Mouse (Mus musculus): ENCODE results near the gene Syn3. TPM values are rescaled to one million over a fixed set of nuclear protein-coding genes. Genes with fewer than 3 reads are reported as not detected.

The Syn3 gene
- polyA plus RNA-seq, 1 experiment from 2014 or later: 1.3 TPM

DNA sequence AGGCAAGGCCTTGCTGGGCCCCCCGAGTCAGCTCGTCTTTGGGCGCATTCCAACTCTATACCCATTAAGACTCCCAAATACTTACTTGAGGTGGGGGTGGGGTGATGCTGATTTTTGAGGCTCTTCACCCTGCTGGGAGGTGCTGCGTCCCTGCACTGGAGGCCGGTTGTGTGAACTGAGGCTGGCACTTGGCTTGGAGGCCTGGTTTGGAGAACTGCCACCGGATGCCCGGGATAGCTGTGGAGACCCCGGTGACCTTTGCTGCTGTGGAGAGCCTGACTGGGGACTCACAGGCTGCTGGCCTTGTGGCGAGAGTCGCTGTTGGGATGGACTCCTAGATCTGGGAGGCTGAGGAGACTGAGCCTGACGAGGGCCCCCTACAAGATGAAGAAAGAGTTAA lies 441.4 kb downstream of the Syn3 start:
- Histone ChIP-seq H3K4me2 (replicated peaks; ENCODE audit: low read depth) (no peak overlapping the region), H3K27me3 (ENCODE audit: control insufficient read depth, insufficient read depth, low read length) (no peaks in the 10 kb centered on the region), H3K4me3 (ENCODE audit: low read depth, low read length) (no peak overlapping the region), H3K36me3 (ENCODE audit: control insufficient read depth, insufficient read depth, low read length) (no peaks in the 10 kb centered on the region; the same call in 1 of the 2 replicates), H3K4me1 (replicated peaks; ENCODE audit: control insufficient read depth, insufficient read depth) (no peaks in the 10 kb centered on the region), H3K9me3 (ENCODE audit: control insufficient read depth, low read length) (no peaks in the 10 kb centered on the region), H3K9ac (ENCODE audit: low read length) (no peak overlapping the region), H3K27ac (replicated peaks) (no peak overlapping the region)
- TF ChIP-seq CTCF (IDR thresholded peaks at IDR 0.05; ENCODE audit: low read depth) (no peak), EP300 (optimal IDR thresholded peaks at IDR 0.05) (no peak)
- DNase-seq (ENCODE audit: low spot score) (no peak), ATAC-seq (ENCODE audit: low FRiP score, low TSS enrichment) (no peak)
- WGBS: 89% methylated on average over 11 of the region's 11 CpGs

DNA sequence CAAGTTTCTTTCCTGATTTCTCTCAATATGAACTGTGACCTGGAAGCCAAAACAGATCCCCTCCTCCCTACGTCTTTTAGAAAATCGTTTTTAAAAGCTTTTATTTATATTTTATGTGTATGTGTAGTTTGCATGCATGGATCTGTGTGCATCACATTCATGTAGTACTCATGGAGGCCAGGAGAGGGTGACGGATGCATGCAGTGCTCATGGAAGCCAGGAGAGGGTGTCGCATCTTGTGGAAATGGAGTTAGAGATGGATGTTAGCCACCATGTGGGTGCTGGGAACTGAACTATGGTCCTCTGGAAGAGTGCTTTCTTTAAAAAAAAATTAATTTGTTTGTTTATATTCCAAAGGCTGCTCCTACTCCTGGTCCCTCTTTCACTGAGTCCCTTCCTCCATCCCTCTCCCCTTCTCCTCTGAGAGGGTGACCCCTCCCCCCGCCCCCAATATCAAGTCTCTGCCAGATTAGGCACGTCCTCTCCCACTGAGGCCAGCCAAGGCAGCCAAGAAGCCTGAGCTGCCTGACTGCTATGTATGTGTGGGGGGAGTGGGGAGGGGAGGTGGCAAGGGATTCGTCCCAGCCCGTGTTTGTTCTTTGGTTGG lies 442.3 kb downstream of the Syn3 start:
- Histone ChIP-seq H3K9ac (ENCODE audit: low read length) (no peak overlapping the region), H3K4me2 (replicated peaks; ENCODE audit: low read depth) (no peak overlapping the region), H3K4me1 (replicated peaks; ENCODE audit: control insufficient read depth, insufficient read depth) (no peaks in the 10 kb centered on the region), H3K36me3 (ENCODE audit: control insufficient read depth, insufficient read depth, low read length) (peaks cover 1% of the 10 kb centered on the region; the same call in 1 of the 2 replicates), H3K27me3 (ENCODE audit: control insufficient read depth, insufficient read depth, low read length) (no peaks in the 10 kb centered on the region), H3K4me3 (ENCODE audit: low read depth, low read length) (no peak overlapping the region), H3K27ac (replicated peaks) (no peak overlapping the region), H3K9me3 (ENCODE audit: control insufficient read depth, low read length) (no peaks in the 10 kb centered on the region)
- DNase-seq (ENCODE audit: low spot score) (no peak), ATAC-seq (ENCODE audit: low FRiP score, low TSS enrichment) (no peak)
- 73% methylated on average over 8 of the region's 8 CpGs for WGBS
- TF ChIP-seq EP300 (optimal IDR thresholded peaks at IDR 0.05) (no peak), CTCF (IDR thresholded peaks at IDR 0.05; ENCODE audit: low read depth) (peak; percentile 46)

DNA sequence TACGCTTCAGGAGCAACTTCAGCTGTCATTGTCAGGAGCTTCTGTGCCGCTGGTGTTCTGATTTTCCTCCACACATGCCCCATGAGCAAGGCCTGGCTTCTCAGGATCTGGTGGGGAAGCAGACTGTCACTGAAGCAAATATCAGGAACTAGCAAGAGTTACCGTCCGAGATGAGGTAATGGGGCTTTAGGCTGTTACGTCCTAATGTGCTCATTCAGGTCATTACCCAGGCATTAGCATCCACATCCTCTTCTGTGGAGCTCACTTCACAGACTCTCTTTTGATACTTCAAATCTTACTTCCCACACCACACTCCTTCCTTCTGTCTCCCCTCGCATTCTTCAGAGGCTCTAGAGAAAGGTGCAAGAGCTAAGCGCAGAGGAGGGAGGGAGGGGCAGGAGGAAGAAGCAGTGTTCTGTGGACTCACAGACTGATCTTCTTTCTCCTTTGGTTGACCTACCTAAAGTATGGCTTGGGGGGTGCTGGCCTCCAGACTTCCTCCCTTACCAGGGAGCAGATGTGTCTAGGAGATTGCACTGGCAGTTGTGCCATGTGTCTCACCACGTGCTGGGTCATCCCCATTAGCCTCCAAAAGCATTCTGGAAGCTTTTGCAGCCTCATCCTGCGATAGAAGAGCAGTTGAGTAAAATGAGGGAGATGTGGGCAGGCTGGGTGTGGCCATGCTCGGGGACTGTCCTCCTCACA lies 445.7 kb downstream of the Syn3 start:
- no peaks in the 10 kb centered on the region for H3K4me1 ChIP-seq (replicated peaks; ENCODE audit: control insufficient read depth, insufficient read depth)
- DNase-seq (ENCODE audit: low spot score): no peak
- no peaks in the 10 kb centered on the region for H3K27me3 ChIP-seq (ENCODE audit: control insufficient read depth, insufficient read depth, low read length)
- H3K4me3 ChIP-seq (ENCODE audit: low read depth, low read length): no peak overlapping the region
- H3K27ac ChIP-seq (replicated peaks): no peak overlapping the region
- H3K36me3 ChIP-seq (ENCODE audit: control insufficient read depth, insufficient read depth, low read length): peaks cover 8% of the 10 kb centered on the region
- H3K9me3 ChIP-seq (ENCODE audit: control insufficient read depth, low read length): no peaks in the 10 kb centered on the region
- no peak overlapping the region for H3K9ac ChIP-seq (ENCODE audit: low read length)
- ATAC-seq (ENCODE audit: low FRiP score, low TSS enrichment): no peak
- no peak overlapping the region for H3K4me2 ChIP-seq (replicated peaks; ENCODE audit: low read depth)
- no peak for TF ChIP-seq CTCF (IDR thresholded peaks at IDR 0.05; ENCODE audit: low read depth)
- TF ChIP-seq EP300 (optimal IDR thresholded peaks at IDR 0.05): no peak
- 77% methylated on average over 10 of the region's 10 CpGs for WGBS

DNA sequence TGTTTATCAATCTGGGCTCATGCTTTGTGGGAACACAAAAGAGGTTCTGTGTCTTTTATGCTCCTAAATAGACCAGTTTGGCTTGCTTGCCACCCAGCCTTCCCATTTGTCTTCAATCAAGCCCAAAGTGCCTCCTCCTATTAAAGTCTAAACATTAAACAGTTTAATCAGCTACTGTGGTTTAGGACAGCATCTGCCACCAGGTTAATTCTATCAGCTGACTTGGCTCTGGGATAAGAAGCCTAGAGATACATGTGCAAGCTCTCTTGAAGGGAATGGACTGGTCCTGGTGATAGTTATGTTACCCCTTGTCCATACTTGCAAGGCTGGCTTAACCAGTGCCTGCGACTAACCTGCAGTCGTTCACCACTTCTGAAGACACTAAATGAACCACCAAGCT lies 448.2 kb downstream of the Syn3 start:
- no peak for DNase-seq (ENCODE audit: low spot score)
- WGBS: 78% methylated on average over 2 of the region's 2 CpGs
- no peak overlapping the region for H3K9ac ChIP-seq (ENCODE audit: low read length)
- peaks cover 13% of the 10 kb centered on the region for H3K36me3 ChIP-seq (ENCODE audit: control insufficient read depth, insufficient read depth, low read length)
- H3K9me3 ChIP-seq (ENCODE audit: control insufficient read depth, low read length): no peaks in the 10 kb centered on the region
- no peak overlapping the region for H3K4me3 ChIP-seq (ENCODE audit: low read depth, low read length)
- no peaks in the 10 kb centered on the region for H3K27me3 ChIP-seq (ENCODE audit: control insufficient read depth, insufficient read depth, low read length)
- ATAC-seq (ENCODE audit: low FRiP score, low TSS enrichment): no peak
- no peak overlapping the region for H3K4me2 ChIP-seq (replicated peaks; ENCODE audit: low read depth)
- H3K27ac ChIP-seq (replicated peaks): no peak overlapping the region
- H3K4me1 ChIP-seq (replicated peaks; ENCODE audit: control insufficient read depth, insufficient read depth): no peaks in the 10 kb centered on the region
- TF ChIP-seq EP300 (optimal IDR thresholded peaks at IDR 0.05): no peak
- no peak for TF ChIP-seq CTCF (IDR thresholded peaks at IDR 0.05; ENCODE audit: low read depth)

DNA sequence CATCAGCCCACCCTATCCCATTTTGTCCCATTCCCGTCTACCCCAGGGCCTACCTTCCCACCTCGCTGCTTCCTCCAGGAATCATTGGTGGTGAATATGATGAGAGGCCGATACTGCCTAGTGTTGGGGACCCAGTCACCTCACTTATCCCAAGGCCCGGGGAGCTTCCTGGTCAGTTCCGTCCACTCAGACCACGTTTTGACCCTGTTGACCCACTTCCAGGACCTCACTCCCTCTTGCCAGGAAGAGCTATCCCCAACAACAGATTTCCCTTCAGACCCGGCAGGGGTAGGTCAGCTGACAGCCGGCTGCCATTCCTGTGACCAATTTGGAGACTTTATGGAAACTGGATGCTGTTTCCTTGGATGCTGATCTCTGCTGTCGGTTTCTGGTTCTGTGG lies 450.9 kb downstream of the Syn3 start:
- WGBS: 91% methylated on average over 9 of the region's 9 CpGs
- Histone ChIP-seq H3K9ac (ENCODE audit: low read length) (no peak overlapping the region), H3K27ac (replicated peaks) (no peak overlapping the region), H3K4me2 (replicated peaks; ENCODE audit: low read depth) (no peak overlapping the region), H3K4me3 (ENCODE audit: low read depth, low read length) (no peak overlapping the region), H3K9me3 (ENCODE audit: control insufficient read depth, low read length) (no peaks in the 10 kb centered on the region), H3K27me3 (ENCODE audit: control insufficient read depth, insufficient read depth, low read length) (no peaks in the 10 kb centered on the region), H3K4me1 (replicated peaks; ENCODE audit: control insufficient read depth, insufficient read depth) (no peaks in the 10 kb centered on the region), H3K36me3 (ENCODE audit: control insufficient read depth, insufficient read depth, low read length) (peaks cover 16% of the 10 kb centered on the region)
- no peak for ATAC-seq (ENCODE audit: low FRiP score, low TSS enrichment)
- TF ChIP-seq EP300 (optimal IDR thresholded peaks at IDR 0.05) (no peak), CTCF (IDR thresholded peaks at IDR 0.05; ENCODE audit: low read depth) (no peak)
- DNase-seq (ENCODE audit: low spot score): no peak

DNA sequence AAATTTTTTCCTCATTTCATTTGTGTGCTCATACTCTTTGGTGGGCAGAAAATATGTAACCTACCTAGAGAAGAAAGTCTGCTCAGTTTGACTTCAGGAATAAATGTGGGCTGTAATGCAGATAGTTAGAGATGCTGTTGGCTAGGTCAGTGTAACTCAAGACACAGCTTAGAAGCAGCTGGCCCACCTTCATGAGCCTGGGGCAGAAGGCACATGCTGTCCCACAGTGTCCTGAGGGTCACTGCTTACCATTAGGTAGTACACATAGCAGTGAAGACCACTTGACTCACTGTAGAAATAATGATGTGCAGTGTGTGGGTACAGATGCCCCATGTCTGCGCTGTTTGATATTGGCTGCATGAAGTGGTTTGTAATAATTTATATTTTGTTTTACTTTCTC lies 452.3 kb downstream of the Syn3 start:
- 78% methylated on average over 1 of the region's 1 CpGs for WGBS
- H3K36me3 ChIP-seq (ENCODE audit: control insufficient read depth, insufficient read depth, low read length): peaks cover 14% of the 10 kb centered on the region
- H3K9me3 ChIP-seq (ENCODE audit: control insufficient read depth, low read length): no peaks in the 10 kb centered on the region
- no peak overlapping the region for H3K9ac ChIP-seq (ENCODE audit: low read length)
- H3K4me2 ChIP-seq (replicated peaks; ENCODE audit: low read depth): no peak overlapping the region
- DNase-seq (ENCODE audit: low spot score) (no peak), ATAC-seq (ENCODE audit: low FRiP score, low TSS enrichment) (no peak)
- TF ChIP-seq CTCF (IDR thresholded peaks at IDR 0.05; ENCODE audit: low read depth): no peak
- no peak for TF ChIP-seq EP300 (optimal IDR thresholded peaks at IDR 0.05)
- no peaks in the 10 kb centered on the region for H3K4me1 ChIP-seq (replicated peaks; ENCODE audit: control insufficient read depth, insufficient read depth)
- H3K27ac ChIP-seq (replicated peaks): no peak overlapping the region
- H3K27me3 ChIP-seq (ENCODE audit: control insufficient read depth, insufficient read depth, low read length): no peaks in the 10 kb centered on the region
- H3K4me3 ChIP-seq (ENCODE audit: low read depth, low read length): no peak overlapping the region
